Comparison of ENCODE assay signal across 8 mouse cellular contexts in genomic region chr5:24335888-24336511, GRCm38 (mm10). TPM values are rescaled to one million over a fixed set of nuclear protein-coding genes. Genes with fewer than 3 reads are reported as not detected.
DNase-seq lines count a peak whose midpoint lies in the region; ATAC-seq and TF ChIP-seq lines count a peak whose summit lies in the region.

No protein-coding gene starts in this region.

- no peak overlapping the region for H3K4me2 ChIP-seq in midbrain, embryonic 14.5 days (ENCODE audit: low read length)

- ATAC-seq in midbrain, embryonic 14.5 days (ENCODE audit: low FRiP score, low TSS enrichment) = peak; percentile 81
- no peak for ATAC-seq in inflammation-experienced regulatory T-cells, adult 6 months

- H3K27me3 ChIP-seq in E14TG2a.4 (ENCODE audit: insufficient read depth, low read length) = peaks cover 19% of the 10 kb centered on the region
- no peaks in the 10 kb centered on the region for H3K27me3 ChIP-seq in midbrain, embryonic 14.5 days (ENCODE audit: control insufficient read depth, insufficient read depth, low read length)

- intact Hi-C loops in heart, postnatal 25 days (cut with DNase I) = loop anchor here (2.0 kb wide), 3 partner anchors 21 to 69 kb away; partner anchors contain the start of genes Abcb8 and Atg9b
- intact Hi-C loops in heart, postnatal 10 days (cut with DNase I) = loop anchor here (1.0 to 2.0 kb wide), 3 partner anchors 24 to 69 kb away; partner anchors contain the start of genes Abcb8 and Atg9b

- H3K36me3 ChIP-seq in E14TG2a.4 (ENCODE audit: insufficient read depth, low read length) = no peaks in the 10 kb centered on the region; the same call in 1 of the 2 replicates
- peaks cover 35% of the 10 kb centered on the region for H3K36me3 ChIP-seq in midbrain, embryonic 14.5 days (ENCODE audit: control insufficient read depth, insufficient read depth, low read length)

- H3K4me1 ChIP-seq in E14TG2a.4 (replicated peaks; ENCODE audit: low read depth, low read length) = peaks cover 41% of the 10 kb centered on the region
- peaks cover 10% of the 10 kb centered on the region for H3K4me1 ChIP-seq in midbrain, embryonic 14.5 days (ENCODE audit: control insufficient read depth, insufficient read depth, low read length)

- no peak overlapping the region; the same call in 1 of the 2 replicates for H3K27ac ChIP-seq in midbrain, embryonic 14.5 days (replicated peaks; ENCODE audit: low read depth, low read length)

- no peaks in the 10 kb centered on the region for H3K9me3 ChIP-seq in E14TG2a.4 (ENCODE audit: low read length)
- no peaks in the 10 kb centered on the region for H3K9me3 ChIP-seq in midbrain, embryonic 14.5 days (ENCODE audit: control insufficient read depth, low read length)

- TF ChIP-seq CTCF in E14TG2a.4 (conservative IDR thresholded peaks at IDR 0.05; ENCODE audit: low read length) = peak; percentile 59

- 9% methylated on average over 3 of the region's 3 CpGs for WGBS in midbrain, embryonic 14.5 days

- H3K9ac ChIP-seq in midbrain, embryonic 14.5 days (replicated peaks; ENCODE audit: low read length) = no peak overlapping the region; the same call in 1 of the 2 replicates

- no peak overlapping the region for H3K4me3 ChIP-seq in E14TG2a.4 (replicated peaks; ENCODE audit: low read length)
- H3K4me3 ChIP-seq in midbrain, embryonic 14.5 days (replicated peaks; ENCODE audit: low read depth, low read length) = no peak overlapping the region

- DNase-seq in heart, adult 11 months = peak; percentile 96
- no peak for DNase-seq in heart, postnatal 25 days (ENCODE audit: low spot score)
- peak; percentile 83 for DNase-seq in embryo, embryonic 10 days (ENCODE audit: low spot score)
- peak; percentile 81 to 82 for DNase-seq in heart, postnatal 10 days
- peak; percentile 62 to 69 for DNase-seq in layer of hippocampus, postnatal 10 days (ENCODE audit: low spot score in 2 of 2)
- peak; percentile 79 for DNase-seq in midbrain, embryonic 14.5 days

RNA-seq across cellular contexts. Expression of gene Kcnh2, which starts 15.4 kb away (rescaled TPM):
- 10 to 100 TPM; 62.4 to 67.2 TPM for total RNA-seq in heart, postnatal 25 days (2021)
- 10 to 100 TPM; 90.5 to 93.9 TPM for total RNA-seq in heart, postnatal 10 days (2021)
- 10 to 100 TPM; 15.0 to 18.6 TPM for total RNA-seq in layer of hippocampus, postnatal 10 days (2021)
- 10.2 and 13.1 TPM in 2 replicates for polyA plus RNA-seq in midbrain, embryonic 14.5 days (2014; fragmentation: Nextera tagmentation; extraction: Ambion mirVana)
- polyA plus RNA-seq in inflammation-experienced regulatory T-cells, adult 6 months (2017; shearing (Covaris generic)) = under 1 TPM in 2 of 3 experiments, not detected in 1; 0.38 to 0.47 TPM

RNA-seq across cellular contexts. Expression of gene Nos3, which starts 28.6 kb away (rescaled TPM):
- 10 to 100 TPM; 24.1 to 28.1 TPM for total RNA-seq in heart, postnatal 25 days (2021)
- 10 to 100 TPM; 44.0 to 44.4 TPM for total RNA-seq in heart, postnatal 10 days (2021)
- 10 to 100 TPM; 10.1 to 11.8 TPM for total RNA-seq in layer of hippocampus, postnatal 10 days (2021)
- polyA plus RNA-seq in midbrain, embryonic 14.5 days (2014; fragmentation: Nextera tagmentation; extraction: Ambion mirVana) = 5.1 and 7.0 TPM in 2 replicates
- under 1 TPM in 2 of 3 experiments, not detected in 1; 0.08 to 0.17 TPM for polyA plus RNA-seq in inflammation-experienced regulatory T-cells, adult 6 months (2017; shearing (Covaris generic))

RNA-seq across cellular contexts. Expression of gene Atg9b, which starts 55.9 kb away (rescaled TPM):
- total RNA-seq in heart, postnatal 25 days (2021) = 1 to 10 TPM in 1 of 2 experiments, under 1 TPM in 1; 0.42 to 1.2 TPM
- under 1 TPM; 0.62 to 0.89 TPM for total RNA-seq in heart, postnatal 10 days (2021)
- 1 to 10 TPM; 5.0 to 5.2 TPM for total RNA-seq in layer of hippocampus, postnatal 10 days (2021)
- polyA plus RNA-seq in midbrain, embryonic 14.5 days (2014; fragmentation: Nextera tagmentation; extraction: Ambion mirVana) = 0.72 and 1.0 TPM in 2 replicates
- 1 to 10 TPM; 1.1 to 1.7 (median 1.4) TPM for polyA plus RNA-seq in inflammation-experienced regulatory T-cells, adult 6 months (2017; shearing (Covaris generic))

RNA-seq across cellular contexts. Expression of gene Abcb8, which starts 57.5 kb away (rescaled TPM):
- total RNA-seq in heart, postnatal 25 days (2021) = 10 to 100 TPM; 82.8 to 83.7 TPM
- total RNA-seq in heart, postnatal 10 days (2021) = 10 to 100 TPM; 85.0 to 88.5 TPM
- total RNA-seq in layer of hippocampus, postnatal 10 days (2021) = 10 to 100 TPM; 40.0 to 53.1 TPM
- 45.3 and 52.1 TPM in 2 replicates for polyA plus RNA-seq in midbrain, embryonic 14.5 days (2014; fragmentation: Nextera tagmentation; extraction: Ambion mirVana)
- polyA plus RNA-seq in inflammation-experienced regulatory T-cells, adult 6 months (2017; shearing (Covaris generic)) = 10 to 100 TPM; 15.5 to 26.5 (median 20.9) TPM
